Mouse (Mus musculus): ENCODE results near the gene 4430402I18Rik.

DNA sequence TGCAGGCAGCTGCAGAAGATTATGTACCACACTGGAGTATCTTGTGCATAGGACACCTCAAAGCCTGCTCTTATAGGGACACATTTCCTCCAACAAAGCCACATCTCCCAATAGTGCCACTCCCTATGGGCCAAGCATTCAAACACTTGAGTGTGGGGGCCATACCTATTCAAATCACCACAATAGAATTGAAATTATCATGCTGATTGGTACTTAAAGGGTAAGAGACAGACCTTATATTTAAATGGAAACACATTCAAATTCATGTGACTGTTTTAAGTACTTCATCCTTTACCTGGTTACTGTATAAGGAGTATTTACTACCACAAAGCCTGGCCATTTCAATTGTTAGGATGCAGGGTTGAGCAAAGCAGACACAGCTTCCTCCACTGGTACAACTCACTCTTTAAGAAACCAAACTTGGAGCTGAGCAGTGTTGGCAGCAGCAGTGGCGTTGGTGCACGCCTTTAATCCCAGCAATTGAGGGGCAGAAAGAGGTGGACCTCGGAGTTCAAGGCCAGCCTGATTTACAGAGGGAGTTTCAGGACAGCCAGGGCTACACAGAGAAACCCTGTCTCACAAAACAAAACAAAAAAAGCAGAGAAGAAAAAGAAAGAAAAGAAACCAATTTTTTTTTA, 40.6 kb upstream of the 4430402I18Rik start:
- no peak for TF ChIP-seq CTCF (IDR thresholded peaks at IDR 0.05; ENCODE audit: borderline replicate concordance, control insufficient read depth, extremely low read depth, insufficient read depth, low read length, poor library complexity)
- TF ChIP-seq POLR2A (IDR thresholded peaks at IDR 0.05; ENCODE audit: control insufficient read depth, extremely low read depth, insufficient read depth, low read length, poor library complexity) = no peak

Data from thymus, adult 2 months (tissue).